Mouse (Mus musculus): ENCODE data around the gene Wwox.

DNA sequence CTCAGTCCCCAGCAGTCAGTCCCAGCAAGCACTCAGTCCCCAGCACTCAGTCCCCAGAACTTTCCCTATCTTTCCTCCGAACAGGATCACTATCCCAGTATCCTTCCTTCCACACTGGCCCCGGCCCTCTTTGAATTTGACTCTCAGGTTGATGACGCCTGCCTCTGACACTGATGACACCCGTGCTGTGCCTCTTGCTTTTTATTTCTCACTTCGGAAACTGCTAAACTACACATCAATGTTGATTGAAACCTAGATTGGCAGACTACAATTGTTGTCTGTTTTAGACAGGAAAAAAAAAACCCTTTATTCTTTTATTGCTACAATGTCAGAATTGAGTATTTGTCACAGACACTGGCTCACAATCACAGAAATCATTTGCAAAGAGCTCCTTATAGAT lies 624.2 kb downstream of the Wwox start:
- TF ChIP-seq CTCF (IDR thresholded peaks at IDR 0.05; ENCODE audit: low read depth, low read length) (no peak), POLR2A (IDR thresholded peaks at IDR 0.05; ENCODE audit: insufficient read depth, low read length) (no peak)

Data from ES-Bruce4 (cell line).